Mouse (Mus musculus): Measurements from ENCODE around the gene Nfic.

The Nfic gene

GRCm38 (mm10) chr10:81485479-81486018 is 30.1 kb upstream of the Nfic start:
- no peak for DNase-seq (ENCODE audit: low read depth)

- DNase-seq (ENCODE audit: low read depth) = no peak
These were observed 29.6 kb upstream of the Nfic start for GRCm38 (mm10) chr10:81485060-81485449.

- no peak for DNase-seq (ENCODE audit: low read depth)
These were observed 29.1 kb upstream of the Nfic start for GRCm38 (mm10) chr10:81484441-81485059.

- DNase-seq (ENCODE audit: low read depth) = no peak
These were observed 28.5 kb upstream of the Nfic start for GRCm38 (mm10) chr10:81483983-81484382.

- DNase-seq (ENCODE audit: low read depth) = no peak
These were observed 27.1 kb upstream of the Nfic start, which contains the start of gene Celf5 for GRCm38 (mm10) chr10:81482533-81482889. Gene Celf5, minus strand, starts transcription at chr10:81482709.

GRCm38 (mm10) chr10:81481605-81482532 is 26.4 kb upstream of the Nfic start:
- DNase-seq (ENCODE audit: low read depth) = no peak

GRCm38 (mm10) chr10:81474461-81474860 is 19.0 kb upstream of the Nfic start:
- no peak for DNase-seq (ENCODE audit: low read depth)

GRCm38 (mm10) chr10:81473003-81473451 is 17.6 kb upstream of the Nfic start:
- no peak for DNase-seq (ENCODE audit: low read depth)

GRCm38 (mm10) chr10:81472403-81473002 is 17.1 kb upstream of the Nfic start:
- no peak for DNase-seq (ENCODE audit: low read depth)

- no peak for DNase-seq (ENCODE audit: low read depth)
These were observed 15.0 kb upstream of the Nfic start for GRCm38 (mm10) chr10:81470454-81470853.

- DNase-seq (ENCODE audit: low read depth) = no peak
These were observed 13.8 kb upstream of the Nfic start for GRCm38 (mm10) chr10:81469253-81469652.

- no peak for DNase-seq (ENCODE audit: low read depth)
These were observed 12.3 kb upstream of the Nfic start for GRCm38 (mm10) chr10:81467670-81468235.

GRCm38 (mm10) chr10:81466881-81467280 is 11.4 kb upstream of the Nfic start:
- no peak for DNase-seq (ENCODE audit: low read depth)

GRCm38 (mm10) chr10:81466066-81466465 is 10.6 kb upstream of the Nfic start:
- no peak for DNase-seq (ENCODE audit: low read depth)

- DNase-seq (ENCODE audit: low read depth) = no peak
These were observed 9.8 kb upstream of the Nfic start for GRCm38 (mm10) chr10:81465265-81465645.

- DNase-seq (ENCODE audit: low read depth) = no peak
These were observed 9.2 kb upstream of the Nfic start for GRCm38 (mm10) chr10:81464405-81465264.

GRCm38 (mm10) chr10:81463531-81463930 is 8.1 kb upstream of the Nfic start:
- no peak for DNase-seq (ENCODE audit: low read depth)

- DNase-seq (ENCODE audit: low read depth) = no peak
These were observed 7.5 kb upstream of the Nfic start for GRCm38 (mm10) chr10:81462917-81463316.

- DNase-seq (ENCODE audit: low read depth) = no peak
These were observed 7.0 kb upstream of the Nfic start for GRCm38 (mm10) chr10:81462415-81462804.

GRCm38 (mm10) chr10:81461673-81462414 is 6.4 kb upstream of the Nfic start:
- DNase-seq (ENCODE audit: low read depth) = no peak

- no peak for DNase-seq (ENCODE audit: low read depth)
These were observed 5.5 kb upstream of the Nfic start for GRCm38 (mm10) chr10:81460951-81461350.
